28 mouse cellular contexts compared by ENCODE assay signal in genomic region chr9:80341756-80342155, GRCm38 (mm10).
DNase-seq lines count a peak whose midpoint lies in the region; ATAC-seq and TF ChIP-seq lines count a peak whose summit lies in the region.
"Had no signal": no experiment of that assay in that cellular context is flagged by ENCODE, and none has a peak within 500 bp of the region (broad histone marks: within the 10 kb centered on the region; RNA-seq: fewer than 3 reads in every experiment).

No protein-coding gene starts in this region.

- no peak for TF ChIP-seq RAD21 in CH12.LX (IDR thresholded peaks at IDR 0.05; ENCODE audit: low read depth, low read length)

- H3K27me3 ChIP-seq in CH12.LX (replicated peaks): no peaks in the 10 kb centered on the region
- H3K27me3 ChIP-seq in splenic B cell, adult 2 months (ENCODE audit: control insufficient read depth, insufficient read depth, low read length, poor library complexity, severe bottlenecking): no peaks in the 10 kb centered on the region
- no peaks in the 10 kb centered on the region for H3K27me3 ChIP-seq in liver, embryonic 12.5 days (replicated peaks)
- H3K27me3 ChIP-seq: embryonic facial prominence, embryonic 15.5 days; forebrain, embryonic 15.5 days; liver, embryonic 15.5 days; midbrain, embryonic 12.5 days; neural tube, embryonic 12.5 days had no signal

- no peak for TF ChIP-seq POLR2A in CH12.LX (IDR thresholded peaks at IDR 0.05; ENCODE audit: low read depth, low read length)

- no peak for TF ChIP-seq EP300 in CH12.LX (IDR thresholded peaks at IDR 0.05; ENCODE audit: low read length)

- no peak for TF ChIP-seq CTCF in CH12.LX (conservative IDR thresholded peaks at IDR 0.05 in 1 of 2, IDR thresholded peaks at IDR 0.05 in 1 of 2; ENCODE audit: low read depth in 2 of 2, low read length in 2 of 2)

- 87% methylated on average over 16 of the region's 16 CpGs for WGBS in liver, embryonic 12.5 days (ENCODE audit: insufficient replicate concordance)

- H3K36me3 ChIP-seq in CH12.LX (replicated peaks in 1 of 2; ENCODE audit: control insufficient read depth in 1 of 2, insufficient read depth in 1 of 2, low read length in 1 of 2): no peaks in the 10 kb centered on the region
- no peaks in the 10 kb centered on the region for H3K36me3 ChIP-seq in splenic B cell, adult 2 months (ENCODE audit: control insufficient read depth, insufficient read depth, low read length, poor library complexity, severe bottlenecking)
- no peaks in the 10 kb centered on the region for H3K36me3 ChIP-seq in liver, embryonic 12.5 days
- H3K36me3 ChIP-seq: embryonic facial prominence, embryonic 10.5 days; embryonic facial prominence, embryonic 15.5 days; forebrain, embryonic 15.5 days; liver, embryonic 15.5 days; midbrain, embryonic 12.5 days; neural tube, embryonic 12.5 days had no signal

- in situ Hi-C loops in CH12.LX (cut with MboI; ENCODE audit: low pct_ligation_motif_present, low pct_unique_long_range_greater_than_20kb, low sequenced_read_pairs): no loop called here

- dilution Hi-C loops in CH12.LX (cut with MboI; ENCODE audit: extremely low pct_ligation_motif_present, extremely low pct_unique_long_range_greater_than_20kb, low sequenced_read_pairs): no loop called here

- peak overlapping the region; percentile 39 for H3K9ac ChIP-seq in CH12.LX (ENCODE audit: insufficient read depth, low read depth)
- no peak overlapping the region for H3K9ac ChIP-seq in liver, embryonic 12.5 days
- H3K9ac ChIP-seq: embryonic facial prominence, embryonic 15.5 days; forebrain, embryonic 15.5 days; liver, embryonic 15.5 days; lung, embryonic 14.5 days; midbrain, embryonic 12.5 days; neural tube, embryonic 12.5 days had no signal

- H3K27ac ChIP-seq in CH12.LX (ENCODE audit: insufficient read depth, low read depth): no peak overlapping the region
- no peak overlapping the region for H3K27ac ChIP-seq in liver, embryonic 12.5 days
- H3K27ac ChIP-seq: embryonic facial prominence, embryonic 10.5 days; embryonic facial prominence, embryonic 15.5 days; forebrain, embryonic 15.5 days; kidney, postnatal 0 days; liver, embryonic 15.5 days; midbrain, embryonic 12.5 days; neural tube, embryonic 12.5 days had no signal

- DNase-seq in spleen, postnatal 36 days (ENCODE audit: low spot score in 2 of 2): peak; percentile 29 to 31
- no peak for DNase-seq in spleen, adult 12 weeks (ENCODE audit: low spot score)
- peak; percentile 66 for DNase-seq in CH12.LX (ENCODE audit: extremely low read depth)
- peak; percentile 25 for DNase-seq in induced T-regulatory cell, adult 2 months (ENCODE audit: low read depth)
- DNase-seq in splenic B cell, adult 2 months (ENCODE audit: low read depth, low spot score): peak; percentile 24
- DNase-seq in right cerebral cortex, postnatal 36 days (ENCODE audit: low spot score in 2 of 2): no peak
- DNase-seq: adrenal gland, postnatal 25 days; cerebellum, adult 18-20 months; cerebellum, postnatal 14 days; kidney, adult 8-10 months; kidney, postnatal 4 days; liver; lung, embryonic 14.5 days; lung, postnatal 14 days had no signal

- no peaks in the 10 kb centered on the region for H3K79me2 ChIP-seq in CH12.LX (replicated peaks; ENCODE audit: control insufficient read depth, extremely low read depth, insufficient read depth, poor library complexity, severe bottlenecking)

- peaks cover 4 to 54% of the 10 kb centered on the region in 2 experiments for H3K4me1 ChIP-seq in CH12.LX (ENCODE audit: control insufficient read depth in 1 of 2, insufficient read depth in 2 of 2)
- H3K4me1 ChIP-seq in liver, embryonic 12.5 days: no peaks in the 10 kb centered on the region
- H3K4me1 ChIP-seq: embryonic facial prominence, embryonic 10.5 days; embryonic facial prominence, embryonic 15.5 days; forebrain, embryonic 15.5 days; liver, embryonic 15.5 days; megakaryocyte, embryonic 14.5 days; midbrain, embryonic 12.5 days; neural tube, embryonic 12.5 days had no signal

- no peak for ATAC-seq in erythroblast, adult 5-6 weeks (replicated peaks; ENCODE audit: low FRiP score, poor library complexity, severe bottlenecking)
- no peak for ATAC-seq in liver, embryonic 12.5 days
- ATAC-seq: forebrain, embryonic 15.5 days; hindbrain, embryonic 16.5 days; intestine, embryonic 16.5 days; Patski had no signal

- H3K9me3 ChIP-seq in CH12.LX (replicated peaks; ENCODE audit: low read length): no peaks in the 10 kb centered on the region
- no peaks in the 10 kb centered on the region for H3K9me3 ChIP-seq in liver, embryonic 12.5 days (replicated peaks)
- H3K9me3 ChIP-seq: embryonic facial prominence, embryonic 10.5 days; embryonic facial prominence, embryonic 15.5 days; forebrain, embryonic 15.5 days; liver, embryonic 15.5 days; midbrain, embryonic 12.5 days; neural tube, embryonic 12.5 days had no signal

- H3K4me3 ChIP-seq in CH12.LX (replicated peaks in 1 of 3; ENCODE audit: low read depth in 2 of 3, low read length in 2 of 3, poor library complexity in 1 of 3): peak overlapping the region; percentile 33 to 49 (median 46)
- H3K4me3 ChIP-seq in liver, embryonic 12.5 days: no peak overlapping the region
- H3K4me3 ChIP-seq: embryonic facial prominence, embryonic 10.5 days; embryonic facial prominence, embryonic 15.5 days; forebrain, embryonic 15.5 days; liver, embryonic 15.5 days; megakaryocyte, embryonic 14.5 days; midbrain, embryonic 12.5 days; myocyte; neural tube, embryonic 12.5 days had no signal

- peak overlapping the region; percentile 92 for H3K4me2 ChIP-seq in CH12.LX (ENCODE audit: insufficient read depth, low read depth, poor library complexity, severe bottlenecking)
- H3K4me2 ChIP-seq in liver, embryonic 12.5 days: no peak overlapping the region
- H3K4me2 ChIP-seq: embryonic facial prominence, embryonic 15.5 days; forebrain, embryonic 15.5 days; liver, embryonic 15.5 days; lung, embryonic 14.5 days; midbrain, embryonic 12.5 days; neural tube, embryonic 12.5 days had no signal

TF ChIP-seq in CH12.LX, 34 proteins besides CTCF, POLR2A, EP300 and RAD21:
- TF ChIP-seq CHD2 (IDR thresholded peaks at IDR 0.05; ENCODE audit: low read length) (no peak), ZMIZ1 (IDR thresholded peaks at IDR 0.05; ENCODE audit: low read depth, low read length) (0 out of 2 replicates have a peak, but pooled peaks have one; percentile 28)
TF ChIP-seq in CH12.LX: peak in this region for 1.

Comparison
In these comparisons a context has a peak if more than half of its experiments do, and no peak if none do; other contexts are left out.
1. DNase-seq: peak in spleen, postnatal 36 days (2 of 2), CH12.LX (single experiment), induced T-regulatory cell, adult 2 months (single experiment) and splenic B cell, adult 2 months (single experiment); none in spleen, adult 12 weeks (single experiment) and right cerebral cortex, postnatal 36 days (0 of 2).